Mouse (Mus musculus) heart, embryonic 13.5 days (tissue): ENCODE results near the gene Hjurp. TPM values are rescaled to one million over a fixed set of nuclear protein-coding genes. Genes with fewer than 3 reads are reported as not detected.

Experiments
- ATAC-seq: fragments of 200-750 bp; cut with Nextera tagmentation; 2 replicates; pipeline ENCODE4 v1.8.0; 2017; ENCODE audit warnings: moderate TSS enrichment; ENCODE audit not compliant: insufficient number of reproducible peaks, low FRiP score, low TSS enrichment; ENCODE audit errors: extremely low read depth
- H3K27ac ChIP-seq: fragments of 300-500 bp; sonication (generic); replicated peaks from 2 replicates; pipeline ENCODE4 v1.5.1; 2015; ENCODE audit warnings: moderate library complexity, mild to moderate bottlenecking, inconsistent platforms
- H3K27me3 ChIP-seq: fragments of 300-500 bp; sonication (generic); replicated peaks from 2 replicates; pipeline ENCODE4 v1.6.1; 2015; ENCODE audit warnings: mild to moderate bottlenecking, inconsistent platforms
- H3K36me3 ChIP-seq: fragments of 300-500 bp; sonication (generic); 2 replicates; pipeline ENCODE4 v1.6.1; 2015; ENCODE audit warnings: mild to moderate bottlenecking, inconsistent platforms
- H3K4me1 ChIP-seq: fragments of 300-500 bp; sonication (generic); 2 replicates; pipeline ENCODE4 v1.6.1; 2015; ENCODE audit warnings: inconsistent platforms
- H3K4me2 ChIP-seq: fragments of 300-500 bp; sonication (generic); 2 replicates; pipeline ENCODE4 v1.6.1; 2015; ENCODE audit warnings: inconsistent platforms, mild to moderate bottlenecking, moderate library complexity
- H3K4me3 ChIP-seq: fragments of 300-500 bp; sonication (generic); 2 replicates; pipeline ENCODE4 v1.5.1; 2015; ENCODE audit warnings: moderate library complexity, mild to moderate bottlenecking, inconsistent platforms
- H3K9ac ChIP-seq: fragments of 300-500 bp; sonication (generic); 2 replicates; pipeline ENCODE4 v1.6.1; 2015; ENCODE audit warnings: inconsistent platforms, mild to moderate bottlenecking, moderate library complexity
- H3K9me3 ChIP-seq: fragments of 300-500 bp; sonication (generic); 2 replicates; pipeline ENCODE4 v1.6.1; 2016; ENCODE audit warnings: inconsistent platforms
- whole genome bisulfite sequencing: fragments of 180-500 bp; shearing (Covaris S2); methylation state at CpG from one replicate; pipeline ENCODE4 v1.1.7; 2015; ENCODE audit warnings: mixed read lengths; 5-methylcytosine and 5-hydroxymethylcytosine counted together
- polyA plus RNA-seq: library from polyadenylated mRNA; unstranded; fragments of >200 nt; fragmentation: Nextera tagmentation; extraction: Ambion mirVana; gene quantifications from 2 replicates; pipeline ENCODE4 v1.2.1, GENCODE M21; 2015

Hjurp gene
- polyA plus RNA-seq, 1 experiment from 2014 or later: 102 TPM

DNA sequence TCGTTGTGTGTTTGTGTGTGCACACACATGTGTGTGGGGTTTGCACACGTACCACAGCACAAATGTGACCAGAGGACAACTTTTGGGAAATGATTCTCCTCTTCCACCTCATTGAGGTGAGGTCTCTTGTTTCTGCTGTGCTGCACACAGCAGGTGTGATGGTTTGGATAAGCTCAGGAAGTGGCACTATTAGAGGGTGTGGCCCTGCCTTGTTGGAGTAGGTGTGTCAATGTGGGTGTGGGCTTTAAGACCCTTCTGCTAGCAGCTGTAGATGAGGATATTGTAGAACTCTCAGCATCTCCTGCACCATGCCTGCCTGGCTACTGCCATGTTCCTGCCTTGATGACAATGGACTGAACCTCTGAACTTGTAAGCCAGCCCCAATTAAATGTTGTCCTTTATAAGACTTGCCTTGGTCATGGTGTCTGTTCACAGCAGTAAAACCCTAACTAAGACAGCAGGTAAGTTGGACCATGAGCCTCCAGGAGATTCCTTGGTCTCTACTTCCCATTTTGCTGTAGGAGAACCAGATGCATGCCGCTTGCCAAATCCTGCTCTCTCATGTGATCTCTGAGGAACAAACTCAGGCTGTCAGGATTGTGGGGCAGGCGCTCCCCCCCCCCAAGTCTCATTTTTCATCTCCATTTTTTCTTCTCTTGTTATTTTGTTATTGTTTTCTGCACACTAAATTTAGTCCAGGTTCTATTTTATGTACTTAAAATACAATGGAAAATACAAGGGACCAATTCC is 18.9 kb upstream of the Hjurp start:
- ATAC-seq: no peak
- no peak overlapping the region for H3K9ac ChIP-seq
- no peak overlapping the region for H3K27ac ChIP-seq
- H3K27me3 ChIP-seq: no peaks in the 10 kb centered on the region
- H3K4me2 ChIP-seq: no peak overlapping the region
- no peak overlapping the region for H3K4me3 ChIP-seq
- H3K36me3 ChIP-seq: no peaks in the 10 kb centered on the region
- H3K4me1 ChIP-seq: no peaks in the 10 kb centered on the region
- WGBS: 60% methylated on average over 4 of the region's 4 CpGs
- H3K9me3 ChIP-seq: peaks cover 71% of the 10 kb centered on the region

DNA sequence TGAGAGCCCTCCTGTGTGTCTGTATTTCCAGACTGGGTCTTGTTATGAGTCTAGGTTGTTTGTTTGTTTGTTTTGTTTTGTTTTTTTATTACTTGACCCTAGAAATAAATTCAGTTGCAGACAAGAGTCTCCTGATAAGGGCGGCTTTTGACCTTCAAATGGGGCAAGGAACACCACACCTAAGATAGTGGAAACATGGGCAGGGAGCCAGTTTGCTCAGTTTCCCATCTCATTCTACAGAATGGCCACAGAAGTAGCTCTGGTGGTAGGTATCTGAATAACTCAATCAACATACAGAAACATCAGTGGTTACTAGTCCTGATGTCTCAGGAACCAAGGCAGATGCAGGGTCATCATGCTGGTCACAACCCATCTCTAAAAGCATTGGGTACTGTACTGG is 17.2 kb upstream of the Hjurp start:
- Histone ChIP-seq H3K9me3 (peaks cover 68% of the 10 kb centered on the region), H3K4me3 (no peak overlapping the region), H3K27me3 (no peaks in the 10 kb centered on the region), H3K27ac (no peak overlapping the region), H3K4me1 (no peaks in the 10 kb centered on the region), H3K36me3 (no peaks in the 10 kb centered on the region), H3K4me2 (no peak overlapping the region), H3K9ac (no peak overlapping the region)
- 15% methylated on average over 1 of the region's 1 CpGs for WGBS
- ATAC-seq: no peak

DNA sequence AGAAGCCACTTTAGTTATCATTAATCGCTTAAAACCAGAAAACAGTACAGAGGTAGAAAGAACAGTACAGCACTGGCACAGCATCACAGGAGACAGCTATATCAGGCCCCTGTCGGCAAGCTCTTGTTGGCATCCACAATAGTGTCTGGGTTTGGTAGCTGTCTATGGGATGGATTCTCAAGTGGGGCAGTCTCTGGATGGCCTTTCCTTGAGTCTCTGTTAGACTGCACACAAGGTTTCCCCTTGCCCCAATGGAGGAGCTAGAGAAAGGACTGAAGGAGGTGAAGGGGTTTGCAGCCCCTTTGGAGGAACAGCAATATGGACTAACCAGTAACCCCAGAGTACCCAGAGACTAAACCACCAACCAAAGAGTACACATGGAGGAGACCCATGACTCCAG is 14.6 kb upstream of the Hjurp start:
- no peak overlapping the region for H3K4me3 ChIP-seq
- no peak; the same call in 1 of the 2 replicates for ATAC-seq

DNA sequence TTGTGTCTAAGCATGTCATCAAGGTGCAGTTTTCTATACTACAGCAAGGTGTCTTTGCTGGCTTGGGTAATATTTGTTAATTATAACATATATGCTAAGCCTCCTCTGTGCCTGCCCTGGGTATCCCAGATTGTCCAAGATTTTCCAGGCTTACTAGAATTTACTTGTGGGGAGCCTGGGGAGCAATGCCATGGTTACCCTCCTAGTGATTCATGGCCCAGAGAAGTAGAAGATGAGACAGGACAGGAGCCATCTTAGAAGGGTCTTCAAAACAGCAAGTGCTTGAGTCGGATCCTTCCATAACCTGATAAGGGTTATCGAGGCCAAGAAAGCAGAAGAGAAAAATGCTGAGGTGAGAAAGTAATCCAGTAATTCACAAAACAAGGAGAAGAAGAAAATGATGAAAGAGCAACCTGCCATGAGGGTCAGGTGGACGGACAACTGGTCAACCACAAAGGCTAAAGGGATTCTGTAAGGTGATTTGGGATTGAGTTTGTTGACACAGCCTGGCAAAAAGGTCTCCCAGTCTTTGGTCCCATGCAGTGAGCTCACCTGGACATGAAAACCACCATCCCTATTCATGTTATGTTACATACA is 14.1 kb upstream of the Hjurp start:
- H3K4me3 ChIP-seq: no peak overlapping the region
- H3K4me2 ChIP-seq: no peak overlapping the region
- ATAC-seq: no peak
- H3K4me1 ChIP-seq: no peaks in the 10 kb centered on the region
- H3K27ac ChIP-seq: no peak overlapping the region
- H3K27me3 ChIP-seq: no peaks in the 10 kb centered on the region
- no peaks in the 10 kb centered on the region for H3K36me3 ChIP-seq
- 48% methylated on average over 3 of the region's 3 CpGs for WGBS
- H3K9me3 ChIP-seq: peaks cover 69% of the 10 kb centered on the region
- H3K9ac ChIP-seq: no peak overlapping the region

More for the DNA sequence above, 14.6 kb upstream of the Hjurp start:
- Histone ChIP-seq H3K4me1 (no peaks in the 10 kb centered on the region), H3K27ac (no peak overlapping the region), H3K36me3 (no peaks in the 10 kb centered on the region), H3K4me2 (no peak overlapping the region), H3K9me3 (peaks cover 68% of the 10 kb centered on the region), H3K9ac (no peak overlapping the region), H3K27me3 (no peaks in the 10 kb centered on the region)
- WGBS: 45% methylated on average over 2 of the region's 2 CpGs

DNA sequence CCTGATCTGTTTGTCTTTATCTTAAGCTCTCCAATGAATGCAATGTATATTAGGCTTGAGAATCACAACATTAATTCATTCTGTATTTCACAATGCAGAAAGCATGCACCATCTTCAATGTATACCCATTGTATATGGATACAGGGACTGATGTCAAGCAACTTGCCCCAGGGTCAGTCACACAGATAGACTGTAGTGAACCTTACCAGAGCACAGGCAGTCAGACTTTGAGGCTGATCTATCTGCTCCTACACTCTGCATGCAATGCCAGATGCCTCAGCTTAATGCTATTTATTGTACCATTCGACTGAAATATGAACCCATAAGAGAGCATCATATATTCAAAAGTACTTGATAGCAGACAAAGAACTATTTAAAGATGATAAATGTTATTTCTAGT is 13.1 kb upstream of the Hjurp start:
- H3K4me2 ChIP-seq: no peak overlapping the region
- no peaks in the 10 kb centered on the region for H3K36me3 ChIP-seq
- H3K9ac ChIP-seq: no peak overlapping the region
- H3K9me3 ChIP-seq: peaks cover 68% of the 10 kb centered on the region
- H3K27me3 ChIP-seq: no peaks in the 10 kb centered on the region
- ATAC-seq: no peak
- WGBS: 55% methylated on average over 1 of the region's 1 CpGs
- no peak overlapping the region for H3K27ac ChIP-seq
- H3K4me3 ChIP-seq: no peak overlapping the region
- H3K4me1 ChIP-seq: no peaks in the 10 kb centered on the region

DNA sequence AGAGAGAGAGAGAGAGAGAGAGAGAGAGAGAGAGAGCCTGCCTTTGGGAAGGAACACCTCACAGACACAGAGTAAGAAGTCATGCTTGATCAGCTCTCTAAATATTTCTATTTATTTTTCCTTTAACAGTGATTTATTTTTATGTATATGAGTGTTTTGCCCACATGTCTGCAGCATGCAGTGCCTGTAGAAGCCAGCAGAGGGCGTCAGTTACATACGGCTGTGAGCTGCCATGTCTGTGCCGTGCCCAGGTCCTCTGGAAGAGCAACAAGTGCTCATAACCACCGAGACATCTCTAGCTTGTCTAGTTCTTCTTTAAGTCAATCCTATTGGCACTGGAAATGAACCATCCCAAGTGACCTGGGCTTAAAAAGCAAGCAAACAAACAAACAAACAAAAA is 12.5 kb upstream of the Hjurp start:
- no peaks in the 10 kb centered on the region for H3K36me3 ChIP-seq
- peaks cover 68% of the 10 kb centered on the region for H3K9me3 ChIP-seq
- no peak overlapping the region for H3K4me3 ChIP-seq
- H3K4me2 ChIP-seq: no peak overlapping the region
- no peaks in the 10 kb centered on the region for H3K4me1 ChIP-seq
- H3K27me3 ChIP-seq: no peaks in the 10 kb centered on the region
- WGBS: 33% methylated on average over 4 of the region's 4 CpGs
- ATAC-seq: no peak
- H3K9ac ChIP-seq: no peak overlapping the region
- H3K27ac ChIP-seq: no peak overlapping the region

DNA sequence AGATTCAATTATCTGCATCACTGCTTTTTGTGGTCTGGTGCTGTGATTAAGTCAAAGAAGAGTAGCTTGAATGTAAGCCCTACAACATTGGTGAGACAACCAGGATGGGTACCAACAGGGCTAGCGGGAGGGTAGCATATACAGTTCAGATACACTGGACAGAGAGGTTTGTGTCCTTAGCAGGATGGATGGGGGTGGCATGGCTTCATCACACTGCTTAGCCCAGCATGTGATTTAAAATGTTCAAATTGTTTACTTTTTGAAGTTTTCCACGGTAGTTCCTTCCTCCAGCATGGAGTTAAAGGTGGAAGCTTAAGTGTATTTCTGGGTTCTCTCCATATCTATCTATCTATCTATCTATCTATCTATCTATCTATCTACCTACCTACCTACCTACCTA is 11.7 kb upstream of the Hjurp start:
- peaks cover 69% of the 10 kb centered on the region for H3K9me3 ChIP-seq
- H3K4me1 ChIP-seq: no peaks in the 10 kb centered on the region
- WGBS: 42% methylated on average over 2 of the region's 2 CpGs
- ATAC-seq: no peak
- H3K36me3 ChIP-seq: no peaks in the 10 kb centered on the region
- H3K27ac ChIP-seq: no peak overlapping the region
- no peak overlapping the region for H3K9ac ChIP-seq
- no peak overlapping the region for H3K4me3 ChIP-seq
- H3K4me2 ChIP-seq: no peak overlapping the region
- no peaks in the 10 kb centered on the region for H3K27me3 ChIP-seq

DNA sequence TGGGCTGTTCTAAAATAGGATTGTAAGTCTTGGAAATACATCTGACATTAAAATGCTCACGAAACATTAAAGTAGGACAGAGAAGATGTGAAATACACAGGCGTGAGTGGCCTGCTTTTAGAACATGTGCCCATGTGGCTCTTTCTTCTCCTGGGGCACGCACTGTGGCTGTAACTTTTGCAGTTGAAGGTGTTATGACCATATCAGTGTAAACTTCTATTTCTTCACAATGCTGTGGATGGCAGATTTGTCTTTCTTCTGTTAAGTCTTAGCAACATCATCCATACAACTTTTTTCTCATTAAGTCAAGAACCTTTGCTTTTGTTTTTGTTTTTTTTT is 11.3 kb upstream of the Hjurp start:
- ATAC-seq: no peak
- Histone ChIP-seq H3K27ac (no peak overlapping the region), H3K36me3 (no peaks in the 10 kb centered on the region), H3K27me3 (no peaks in the 10 kb centered on the region), H3K9ac (no peak overlapping the region), H3K4me2 (no peak overlapping the region), H3K4me1 (no peaks in the 10 kb centered on the region), H3K9me3 (peaks cover 73% of the 10 kb centered on the region), H3K4me3 (no peak overlapping the region)
- WGBS: 61% methylated on average over 3 of the region's 3 CpGs

DNA sequence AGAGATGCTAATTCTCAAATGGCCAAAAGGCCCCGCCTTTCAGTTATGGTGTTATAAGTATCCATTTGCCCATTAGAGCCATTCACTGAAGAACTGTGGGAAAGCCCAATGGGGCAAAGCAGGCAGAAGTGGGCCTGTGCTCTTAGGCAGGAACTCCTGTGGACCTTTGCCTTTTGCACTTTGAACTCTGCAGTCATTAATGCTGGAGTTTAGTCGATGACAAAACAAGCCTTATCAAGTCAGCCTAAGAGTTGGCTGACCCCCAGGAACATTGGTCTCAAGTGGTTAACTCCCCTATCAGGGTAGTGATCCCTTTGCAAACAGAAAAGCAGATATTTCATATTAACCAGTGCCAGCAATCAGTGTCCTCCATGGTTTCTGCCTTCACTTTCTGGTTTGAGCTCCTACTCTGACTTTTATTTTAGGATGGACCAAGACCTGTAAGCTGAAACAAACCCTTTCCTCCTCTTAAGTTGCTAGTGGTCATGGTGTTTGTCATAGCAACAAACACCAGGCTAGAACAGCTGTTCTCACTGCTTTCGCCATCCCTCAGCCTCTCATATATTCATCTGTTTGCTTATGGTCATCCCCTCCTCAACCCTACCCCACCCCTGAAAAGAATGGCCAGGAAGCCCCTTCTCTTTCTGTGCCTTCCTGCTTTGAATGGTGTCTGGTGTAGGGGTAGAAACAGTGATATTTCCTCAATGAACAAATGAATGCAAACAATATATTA is 10.8 kb upstream of the Hjurp start:
- 28% methylated on average over 3 of the region's 3 CpGs for WGBS
- no peaks in the 10 kb centered on the region for H3K4me1 ChIP-seq
- H3K27ac ChIP-seq: no peak overlapping the region
- H3K4me3 ChIP-seq: no peak overlapping the region
- H3K9me3 ChIP-seq: peaks cover 78% of the 10 kb centered on the region
- no peak for ATAC-seq
- H3K27me3 ChIP-seq: no peaks in the 10 kb centered on the region
- no peaks in the 10 kb centered on the region for H3K36me3 ChIP-seq
- no peak overlapping the region for H3K9ac ChIP-seq
- no peak overlapping the region for H3K4me2 ChIP-seq

DNA sequence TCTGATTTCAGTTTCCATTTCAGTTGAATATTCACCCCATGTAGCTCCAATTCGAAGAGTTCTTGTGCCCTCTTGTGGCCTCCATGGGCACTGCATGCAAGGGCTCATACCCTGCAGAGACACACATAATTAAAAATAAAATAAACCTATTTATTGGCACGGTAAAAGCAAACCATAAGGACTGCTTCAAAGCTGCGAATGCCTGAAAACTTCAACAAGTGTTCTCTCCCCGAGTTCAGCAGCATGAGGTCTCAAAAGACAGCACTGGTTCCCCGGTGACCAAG is 10.2 kb upstream of the Hjurp start:
- Histone ChIP-seq H3K9ac (no peak overlapping the region), H3K4me2 (no peak overlapping the region), H3K27me3 (no peaks in the 10 kb centered on the region), H3K27ac (no peak overlapping the region), H3K36me3 (no peaks in the 10 kb centered on the region), H3K4me1 (no peaks in the 10 kb centered on the region), H3K4me3 (no peak overlapping the region), H3K9me3 (peaks cover 82% of the 10 kb centered on the region)
- no peak for ATAC-seq
- WGBS: 28% methylated on average over 5 of the region's 5 CpGs

DNA sequence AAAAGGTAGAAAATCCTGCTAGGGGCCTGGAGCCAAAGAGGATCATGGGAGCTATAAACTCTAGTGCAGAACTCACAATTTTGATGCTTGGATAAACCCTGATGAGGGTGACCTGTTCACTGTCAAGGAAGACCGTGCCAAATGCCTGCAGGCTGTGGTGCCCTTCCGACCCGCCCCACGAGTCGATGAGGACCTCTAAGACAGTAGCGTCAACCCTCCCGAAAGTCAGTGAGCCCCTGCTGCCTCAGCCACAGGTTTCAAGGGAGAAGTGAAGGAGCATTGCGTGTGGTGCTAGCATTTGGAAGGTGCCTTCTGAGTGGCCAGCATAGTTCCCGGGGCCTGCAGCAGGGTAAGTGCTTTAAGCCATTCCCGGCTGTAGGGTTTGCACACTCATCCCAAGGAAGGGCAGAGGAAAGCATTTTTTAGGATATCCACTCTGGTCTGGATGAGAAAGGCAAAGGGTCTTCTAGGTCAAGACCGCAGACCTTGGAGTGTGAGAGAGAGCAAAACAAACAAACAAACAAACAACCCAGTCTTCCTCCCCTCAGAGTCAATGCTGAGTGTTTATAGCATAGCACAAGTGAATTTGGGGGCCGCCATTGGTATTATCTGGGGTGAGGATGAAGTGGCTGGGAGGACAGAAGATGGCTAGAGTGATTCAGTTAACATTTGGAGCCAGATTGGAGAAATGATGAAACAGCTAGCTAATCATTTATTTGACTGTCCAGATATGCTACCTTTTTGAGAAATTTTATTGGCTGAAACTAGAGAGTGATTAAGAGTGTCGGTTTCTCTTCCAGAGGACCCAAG is 9.7 kb upstream of the Hjurp start:
- Histone ChIP-seq H3K27ac (no peak overlapping the region), H3K4me3 (no peak overlapping the region), H3K27me3 (no peaks in the 10 kb centered on the region), H3K36me3 (no peaks in the 10 kb centered on the region), H3K4me2 (no peak overlapping the region), H3K9ac (no peak overlapping the region), H3K4me1 (no peaks in the 10 kb centered on the region), H3K9me3 (peaks cover 83% of the 10 kb centered on the region)
- WGBS: 63% methylated on average over 13 of the region's 13 CpGs
- no peak for ATAC-seq
